Mouse (Mus musculus) heart, adult 18-20 months (tissue): ENCODE measurements at regions not wholly inside any gene's neighbourhood (a gene's known extent, or its start where the extent isn't known, plus 50 kb on each side); places are given as distances from the start of the nearest gene placed in this dataset.

Source experiments
- DNase-seq, 2 experiments: peaks; one replicate each; pipeline ENCODE4 v3.0.0; 2021 to 2022; ENCODE audit warnings: mixed read lengths in 1 of 2

DNA sequence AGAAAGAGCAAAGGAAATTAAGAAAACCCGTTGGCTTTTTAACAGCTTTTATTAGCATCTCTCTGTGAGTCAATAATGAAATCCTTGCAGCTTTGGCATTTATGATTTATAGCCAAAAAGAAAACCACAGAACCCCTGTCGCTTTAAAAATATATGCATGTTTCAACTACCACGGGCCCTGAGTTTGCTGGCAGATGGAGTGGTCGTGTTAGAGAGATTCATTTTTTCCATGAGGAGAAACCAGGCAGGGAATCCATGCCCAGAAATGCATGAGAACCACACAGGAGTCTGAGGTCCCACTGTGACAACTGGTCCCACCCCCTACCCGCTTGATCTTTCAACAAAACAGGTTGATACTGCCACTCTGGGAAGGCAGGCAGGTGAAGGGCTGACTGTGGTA is 147.9 kb upstream of the Klf3 start:
- DNase-seq: no peak

DNA sequence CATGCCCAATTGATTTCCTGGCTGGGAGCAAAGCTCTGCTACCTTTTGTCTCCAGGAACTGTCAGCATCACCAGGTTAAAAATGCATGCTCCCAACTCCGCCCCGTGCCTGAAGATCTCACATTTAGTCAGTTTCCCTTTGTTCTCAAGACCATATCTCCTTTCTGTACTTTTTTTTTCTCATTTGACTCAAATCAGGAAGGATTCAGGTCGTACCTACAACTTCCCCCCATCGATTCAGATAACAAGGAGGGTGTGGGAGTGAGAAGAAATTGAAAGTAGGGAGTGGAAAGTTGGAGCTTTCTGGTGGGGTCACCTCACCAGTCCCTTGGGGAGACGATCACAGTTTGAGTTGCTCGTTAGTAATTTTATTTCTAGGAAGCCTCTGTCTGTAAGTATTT is 141.2 kb upstream of the Klf3 start:
- no peak for DNase-seq

DNA sequence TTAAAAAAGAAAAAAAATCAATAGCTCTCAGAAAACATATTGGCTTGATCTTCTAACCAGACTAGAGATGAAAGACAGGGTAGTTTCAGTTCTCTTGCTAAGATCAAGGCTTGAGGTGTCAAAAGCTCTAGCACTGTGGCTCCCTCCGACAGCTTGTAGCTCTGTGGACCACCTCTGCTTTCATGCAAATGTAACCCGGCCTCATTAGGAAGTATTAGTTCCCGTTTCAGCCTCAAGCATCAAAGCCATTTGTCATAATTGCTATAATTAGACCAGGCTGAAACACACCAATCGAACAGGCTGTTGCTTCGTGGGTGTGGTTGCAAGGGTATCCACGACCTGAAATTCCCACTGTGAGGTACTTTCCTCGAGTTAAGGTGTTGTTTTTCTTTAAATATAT is 140.7 kb upstream of the Klf3 start:
- no peak for DNase-seq

DNA sequence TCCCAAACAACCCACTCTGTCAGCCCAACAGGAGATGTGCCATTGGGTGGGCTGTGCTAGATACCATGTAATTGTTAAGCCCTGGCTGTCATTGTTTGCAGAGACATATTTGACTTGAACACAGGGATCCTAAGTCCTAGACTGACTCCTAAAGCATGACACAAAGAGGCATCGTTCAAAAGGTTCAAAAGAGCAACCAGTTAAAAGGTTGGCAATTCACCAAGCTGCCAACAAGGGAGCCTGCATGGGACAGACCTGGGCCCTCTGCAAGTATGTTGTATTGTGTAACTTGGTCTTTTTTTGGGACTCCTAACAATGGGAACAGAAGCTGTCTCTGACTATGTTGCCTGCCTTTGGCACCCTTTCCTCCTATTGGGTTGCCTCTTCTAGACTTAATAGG is 139.4 kb upstream of the Klf3 start:
- DNase-seq: no peak

DNA sequence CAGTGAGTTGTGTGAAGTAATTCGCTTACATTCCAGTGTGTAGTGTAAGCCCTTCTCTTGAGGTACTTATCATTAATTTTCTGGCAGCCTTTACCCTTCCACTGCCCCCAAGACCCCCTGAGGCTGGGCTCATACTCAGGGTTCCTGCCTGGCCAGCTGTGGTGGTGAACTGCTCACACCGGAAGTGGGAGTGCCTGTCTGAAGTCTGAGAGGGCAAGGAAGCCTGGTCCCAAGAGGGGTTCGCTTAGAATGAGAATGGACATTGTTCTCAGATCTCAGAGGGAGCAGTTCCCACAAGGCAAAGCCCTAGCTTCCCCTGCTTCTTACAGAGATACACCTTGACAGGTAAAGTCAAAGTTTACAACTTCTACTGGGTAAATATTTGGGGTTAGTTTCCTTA is 138.1 kb upstream of the Klf3 start:
- peak in 1 of 2 experiments; percentile 25 for DNase-seq

DNA sequence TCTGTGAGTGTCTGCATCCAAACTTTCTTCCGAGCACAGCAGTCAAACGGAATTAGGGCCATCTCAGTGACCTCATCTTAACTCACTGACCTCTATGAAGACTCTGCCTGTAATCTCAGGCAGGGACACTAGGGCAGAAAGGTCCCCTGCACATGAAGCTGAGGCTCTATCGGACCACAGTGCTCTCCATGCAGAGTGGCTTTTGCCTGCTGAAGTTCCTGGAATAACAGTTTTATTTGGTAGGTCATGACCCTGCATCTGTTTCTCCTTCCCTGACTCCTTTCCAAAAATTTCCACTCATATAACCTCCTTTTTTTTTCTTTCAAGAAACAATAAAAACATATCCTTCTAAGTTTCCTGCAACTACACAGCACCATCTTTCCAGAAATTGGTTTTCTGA is 136.9 kb upstream of the Klf3 start:
- peak; percentile 33 to 37 for DNase-seq

DNA sequence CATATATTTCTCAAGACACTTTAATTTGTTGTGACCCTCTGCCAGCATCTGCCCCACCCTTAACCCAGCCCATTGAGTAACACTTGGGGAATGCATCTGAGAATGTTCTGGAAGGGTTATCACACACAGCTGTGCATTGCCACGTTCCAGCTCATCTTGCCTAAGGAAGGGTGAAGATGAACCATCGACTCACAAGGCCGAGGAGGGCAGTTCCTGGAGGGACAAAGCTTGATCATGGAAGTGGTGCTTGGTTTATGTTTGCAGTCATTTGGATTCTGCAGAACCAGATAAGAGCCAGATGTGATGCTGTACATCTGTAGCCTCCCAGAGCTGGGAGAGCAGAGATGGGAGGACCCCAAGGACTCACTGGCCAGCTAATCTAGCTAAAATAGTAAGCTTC is 136.1 kb upstream of the Klf3 start:
- peak; percentile 51 to 54 for DNase-seq

DNA sequence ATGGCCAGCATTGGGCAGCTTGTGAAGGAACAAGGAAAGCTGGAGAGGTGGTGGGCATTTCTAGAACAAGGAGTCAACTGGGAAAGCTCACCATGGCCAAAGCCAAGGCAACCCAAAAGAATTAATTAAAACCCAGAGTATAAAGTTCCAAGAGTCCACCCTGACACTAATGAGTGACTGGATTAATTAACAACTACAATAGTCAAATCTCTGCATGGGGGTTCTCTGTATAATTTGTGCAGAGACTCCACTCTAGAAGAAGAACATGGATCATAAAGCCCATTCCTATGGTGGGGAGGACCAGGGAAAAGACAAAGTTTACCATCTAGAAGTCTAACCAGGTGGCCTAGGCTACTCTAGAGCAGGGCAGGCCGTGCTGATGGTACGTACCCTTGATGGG is 129.3 kb upstream of the Klf3 start:
- DNase-seq: no peak

DNA sequence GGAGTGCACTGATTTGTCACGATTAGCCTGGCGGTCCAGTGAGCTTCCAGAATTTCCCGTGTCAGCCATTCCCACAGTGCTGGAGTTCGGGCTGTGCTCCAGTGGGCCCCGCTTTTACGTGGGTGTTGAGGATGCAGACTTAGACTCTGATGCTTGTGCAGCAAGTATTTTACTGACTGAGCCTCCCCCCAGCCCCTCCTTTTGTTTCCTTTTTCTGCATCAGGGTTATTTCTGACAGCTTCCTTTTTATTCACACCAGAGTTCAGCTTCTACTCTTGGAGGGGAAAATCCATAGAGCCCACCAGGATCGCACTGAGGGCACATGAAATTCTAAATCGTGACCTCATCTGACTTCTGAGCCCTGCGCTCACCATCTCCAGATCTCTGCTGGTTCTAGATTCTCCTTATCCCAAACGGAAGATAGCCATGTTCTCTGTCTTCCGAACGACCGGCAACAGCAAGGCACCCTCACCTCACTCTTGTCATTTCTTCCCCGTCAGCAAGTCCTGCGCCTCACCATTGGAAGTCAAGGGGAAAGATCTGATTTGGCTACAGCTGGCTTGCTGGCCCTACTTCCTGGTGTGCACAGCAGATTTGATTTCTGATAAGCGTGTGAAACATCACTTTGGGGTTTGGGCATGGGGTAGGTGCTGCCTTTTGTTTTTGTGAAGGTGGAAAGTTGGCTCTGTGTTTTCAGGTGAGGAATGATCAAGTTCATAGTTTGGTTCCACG is 126.8 kb upstream of the Klf3 start:
- no peak for DNase-seq

DNA sequence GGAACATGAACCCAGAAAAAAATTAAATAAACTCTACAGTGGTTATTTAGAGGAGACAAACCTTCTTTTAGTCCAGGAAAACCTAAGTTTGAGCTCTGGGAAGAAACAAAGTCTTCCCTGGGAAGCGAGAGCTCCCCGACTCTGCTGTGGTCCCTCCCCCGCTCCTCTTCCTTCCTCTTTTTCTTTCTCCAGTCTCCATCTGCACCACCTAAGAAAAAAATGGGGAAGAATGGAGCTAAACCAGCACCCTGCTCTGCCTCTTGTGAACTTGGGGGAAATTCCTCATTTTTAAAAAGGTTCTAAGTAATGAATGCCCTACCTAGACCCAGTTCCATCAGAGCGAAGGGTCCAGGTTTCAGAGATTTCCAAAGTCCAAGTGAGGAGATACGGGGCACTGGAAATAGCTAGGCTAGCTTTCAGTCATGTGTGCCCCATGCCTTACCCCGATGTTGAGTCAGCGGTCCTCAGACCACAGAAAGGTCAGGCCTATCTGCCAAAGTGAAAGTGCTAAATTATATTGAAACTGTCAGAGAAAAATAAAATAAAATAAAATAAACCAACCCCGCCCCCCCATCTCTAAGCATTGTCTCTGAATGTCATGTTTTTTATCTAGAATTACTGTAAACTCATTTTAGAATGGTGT is 126.1 kb upstream of the Klf3 start:
- DNase-seq: peak in 1 of 2 experiments; percentile 37

DNA sequence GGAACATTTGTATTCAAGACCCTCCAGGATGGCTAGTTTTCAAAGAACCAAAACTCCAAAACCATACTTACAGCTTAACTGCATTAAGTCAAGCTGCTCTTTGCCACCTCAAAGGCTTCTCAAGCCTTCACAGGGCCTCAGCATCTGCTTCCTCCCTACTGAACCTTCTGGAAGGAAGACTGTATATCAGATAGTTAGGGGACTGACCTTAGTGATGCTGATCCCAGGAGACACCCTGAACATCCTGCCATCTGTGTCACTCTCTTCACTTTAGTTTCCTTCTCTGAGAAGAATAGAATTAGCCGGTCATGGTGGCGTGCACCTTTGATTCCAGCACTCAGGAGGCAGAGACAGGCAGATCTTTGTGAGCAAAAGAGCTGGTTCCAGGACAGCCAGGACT is 124.5 kb upstream of the Klf3 start:
- DNase-seq: no peak

DNA sequence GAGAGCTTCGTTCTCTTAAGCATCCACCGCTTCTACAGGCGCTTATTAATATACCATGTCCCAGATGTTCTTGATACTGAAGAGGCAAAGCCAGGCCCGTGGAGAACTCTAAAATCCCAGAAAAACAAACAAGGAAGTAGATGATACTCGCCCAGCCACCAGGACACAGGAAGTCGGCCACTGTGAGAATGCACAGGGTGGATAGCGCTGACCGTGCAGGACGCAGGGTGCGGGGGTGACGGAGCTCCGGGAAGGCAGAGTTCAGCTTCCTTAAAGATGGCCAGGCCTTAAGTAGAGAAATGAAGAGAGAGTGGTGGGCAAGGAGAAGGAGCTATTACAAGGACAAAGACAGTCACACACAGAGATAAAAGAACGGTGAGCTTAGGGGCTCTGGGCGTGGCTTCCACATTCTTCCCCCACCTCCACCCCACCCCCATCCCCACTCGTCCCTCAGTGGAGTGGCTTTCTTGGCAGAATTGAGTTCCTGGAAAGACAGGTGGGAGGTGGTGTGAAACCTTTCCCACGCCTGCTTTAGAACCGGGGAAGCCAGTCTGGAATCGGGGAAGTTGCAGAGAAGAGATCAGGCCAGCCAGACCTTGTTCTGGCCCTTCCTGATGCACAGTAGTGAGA is 123.1 kb upstream of the Klf3 start:
- peak; percentile 43 to 77 for DNase-seq

DNA sequence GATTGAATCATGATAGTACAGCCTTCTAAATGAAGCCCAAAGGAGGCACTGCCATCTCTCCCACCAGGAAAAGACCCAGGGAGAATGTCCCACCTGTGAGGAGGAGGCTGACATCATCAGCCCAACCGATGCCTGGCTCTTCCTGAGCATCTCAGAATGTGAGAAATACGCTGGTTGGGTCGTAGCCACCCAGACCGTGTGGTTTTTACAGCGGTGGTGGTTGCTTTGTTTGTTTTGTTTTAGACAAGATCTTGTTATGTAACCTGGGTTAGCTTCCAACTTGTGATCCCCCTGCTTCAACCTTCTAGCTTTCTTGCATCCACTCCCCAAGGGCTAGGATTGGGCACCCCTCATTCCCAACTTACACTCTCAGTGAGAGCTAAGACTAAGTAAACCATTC is 122.0 kb upstream of the Klf3 start:
- no peak for DNase-seq

DNA sequence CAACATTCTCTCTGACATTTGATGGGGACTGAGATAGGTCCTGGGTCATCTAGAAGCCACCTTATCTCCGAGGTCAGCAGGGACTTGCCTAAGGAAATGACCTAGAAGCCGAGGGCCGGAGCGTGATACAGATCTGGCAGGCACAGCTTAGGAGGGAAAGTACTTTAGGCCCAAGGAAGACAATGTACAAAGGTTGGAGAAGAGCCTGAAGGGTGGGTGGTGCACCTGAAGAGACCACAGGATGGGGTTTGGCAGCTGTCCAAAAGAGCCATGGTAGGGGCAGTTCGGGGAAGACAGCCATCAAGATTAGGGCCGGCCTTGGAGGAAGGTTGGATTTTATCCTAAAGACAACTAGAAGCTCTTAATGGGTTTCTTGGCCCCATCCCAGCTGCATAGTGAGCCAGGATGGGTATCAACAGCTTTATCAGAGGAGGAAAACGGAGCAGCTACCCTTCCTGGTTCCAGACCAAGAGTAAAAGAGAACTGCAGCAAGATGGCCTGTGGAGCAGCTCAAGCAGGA is 120.8 kb upstream of the Klf3 start:
- DNase-seq: peak; percentile 56 to 78

DNA sequence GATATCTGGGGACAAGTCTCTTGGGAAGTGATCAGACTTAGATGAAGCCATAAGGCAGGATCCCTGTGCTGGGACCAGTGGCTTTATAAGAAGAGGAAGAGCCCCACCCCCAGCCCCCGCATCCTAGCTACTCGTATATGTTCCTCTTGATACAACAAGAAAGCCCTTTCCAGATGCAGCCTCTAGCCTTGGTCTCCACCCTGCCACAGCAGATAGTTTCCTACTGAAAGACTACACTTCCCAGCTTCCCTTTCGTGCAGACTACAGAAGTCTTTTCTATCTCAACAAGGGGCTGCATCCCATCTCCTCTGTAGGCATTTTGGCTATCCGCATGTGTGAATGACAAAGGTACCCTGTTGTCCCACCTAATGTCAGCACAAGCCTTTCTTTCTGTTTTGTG is 119.8 kb upstream of the Klf3 start:
- no peak for DNase-seq

DNA sequence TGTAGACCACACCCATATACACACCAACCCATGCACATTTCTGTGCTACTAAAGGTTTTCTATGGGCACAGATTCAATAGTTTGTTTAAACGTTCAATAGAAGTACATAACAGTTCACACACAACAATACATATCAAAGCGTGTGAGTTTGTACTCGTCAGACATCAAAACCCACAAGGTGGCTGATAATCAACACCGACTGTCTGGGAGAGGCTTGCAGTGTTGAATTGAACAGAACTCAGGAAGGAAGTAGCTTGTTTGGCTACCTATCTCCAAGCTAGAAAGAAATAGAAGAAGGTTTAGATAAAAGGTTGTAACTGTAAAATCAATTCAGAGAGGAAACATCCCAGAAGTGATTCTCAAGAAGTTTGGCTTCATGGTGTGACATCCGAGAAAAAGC is 118.9 kb upstream of the Klf3 start:
- no peak for DNase-seq

DNA sequence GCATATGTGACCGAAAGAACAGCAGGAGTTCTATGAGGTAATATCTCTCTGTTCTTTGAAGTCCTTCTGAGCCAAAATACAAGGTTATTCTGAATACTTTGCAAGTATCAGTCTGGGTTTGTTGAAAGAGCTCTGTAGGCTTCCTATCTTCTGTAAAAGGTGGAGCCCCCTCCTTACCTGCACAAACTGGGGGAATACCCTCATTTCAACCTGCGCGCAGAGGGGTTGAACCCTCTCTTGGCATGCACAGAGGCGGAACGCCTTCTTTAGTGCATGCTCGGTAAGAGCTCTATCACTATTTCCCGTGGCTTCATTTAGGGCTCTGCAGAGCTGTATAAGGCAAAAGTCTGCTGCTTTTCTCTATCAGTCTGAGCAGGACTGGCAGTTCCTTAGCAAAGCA is 113.0 kb upstream of the Klf3 start:
- DNase-seq: no peak

DNA sequence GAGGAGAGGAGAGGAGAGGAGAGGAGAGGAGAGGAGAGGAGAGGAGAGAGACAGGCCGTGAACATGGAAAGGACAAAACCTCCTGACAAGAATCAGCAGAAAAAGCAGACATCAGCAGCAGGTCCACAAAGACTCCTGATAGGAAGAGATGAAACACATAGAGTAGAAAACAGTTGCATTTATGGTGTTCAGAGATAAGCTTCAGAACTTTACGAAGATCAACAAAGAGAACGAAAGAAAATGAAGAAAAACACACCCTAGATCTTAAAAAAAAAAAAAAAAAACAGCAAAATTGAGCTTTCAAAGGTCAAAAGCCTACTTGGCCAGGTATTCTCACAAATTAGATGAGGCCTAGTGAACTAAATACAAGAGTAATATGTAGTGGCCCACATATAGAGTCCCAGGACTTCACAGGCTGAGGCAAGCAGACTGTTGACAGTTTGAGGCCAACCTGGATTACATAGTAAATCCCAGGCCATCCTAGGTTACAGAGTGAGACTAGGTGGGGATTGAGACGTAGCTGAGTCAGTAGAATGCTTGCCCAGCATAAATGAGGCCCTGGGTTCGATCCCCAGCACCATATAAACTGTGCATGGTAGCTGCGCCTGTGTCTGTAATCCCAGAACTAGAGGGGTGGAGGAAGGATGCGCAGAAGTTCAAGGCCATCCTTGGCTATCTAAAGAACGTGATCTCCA is 111.6 kb upstream of the Klf3 start:
- DNase-seq: no peak

DNA sequence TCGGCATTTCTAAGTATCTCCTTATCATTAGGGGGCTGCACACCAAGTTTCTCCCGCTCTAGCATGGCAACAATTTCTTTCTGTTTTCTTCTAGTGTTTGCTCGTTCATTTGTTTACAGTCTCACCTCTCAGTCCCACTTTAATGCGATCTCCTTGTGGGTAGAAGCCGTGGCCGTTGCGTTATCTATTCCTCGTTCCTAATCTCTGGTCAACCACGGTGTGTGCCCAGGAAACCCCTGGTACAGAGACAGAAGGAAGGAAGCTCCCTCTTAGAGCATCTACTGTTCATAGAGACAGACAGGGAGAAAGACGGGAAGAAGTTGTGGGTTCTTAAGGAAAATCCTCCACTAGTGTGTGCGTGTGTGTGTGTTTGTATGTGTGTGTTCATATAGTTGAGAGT is 110.9 kb upstream of the Klf3 start:
- DNase-seq: no peak

DNA sequence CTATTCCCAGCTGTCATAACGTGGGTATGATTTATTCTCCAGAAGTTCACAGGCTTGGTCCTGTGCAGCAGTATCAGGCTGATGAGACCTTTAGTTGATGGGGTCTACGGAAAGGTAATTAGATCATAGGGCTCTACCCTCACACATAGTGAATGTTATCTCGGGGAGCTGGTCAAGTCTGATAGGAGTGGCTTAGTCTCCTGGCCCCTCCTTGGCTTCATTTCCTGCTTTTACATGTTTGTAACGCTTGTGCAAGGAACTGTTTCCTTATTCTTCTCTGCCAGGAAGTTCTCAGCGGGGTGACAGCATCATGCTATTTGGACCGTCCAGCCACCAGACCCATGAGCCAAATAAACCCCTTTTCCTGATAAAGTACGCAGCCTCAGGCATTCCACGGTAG is 109.6 kb upstream of the Klf3 start:
- DNase-seq: no peak

DNA sequence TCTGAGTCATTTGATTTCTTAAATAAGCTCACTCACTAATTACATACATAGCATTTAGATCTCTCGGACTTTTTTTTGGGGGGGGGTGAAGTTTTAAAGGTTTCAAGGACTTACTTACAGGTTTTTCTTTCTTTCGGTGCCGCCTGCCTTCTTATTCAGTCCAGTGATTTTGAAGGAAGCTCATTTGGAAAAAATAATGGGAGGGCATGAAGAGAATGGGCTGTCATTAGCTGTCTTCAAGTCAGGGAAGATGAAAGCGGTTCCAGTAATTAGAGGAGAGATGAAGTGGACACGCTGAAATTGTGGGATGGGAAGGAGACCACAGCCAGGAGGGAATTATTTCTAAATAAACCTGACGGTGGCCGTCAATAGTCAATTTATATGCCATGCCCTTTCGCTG is 108.6 kb upstream of the Klf3 start:
- DNase-seq: no peak

DNA sequence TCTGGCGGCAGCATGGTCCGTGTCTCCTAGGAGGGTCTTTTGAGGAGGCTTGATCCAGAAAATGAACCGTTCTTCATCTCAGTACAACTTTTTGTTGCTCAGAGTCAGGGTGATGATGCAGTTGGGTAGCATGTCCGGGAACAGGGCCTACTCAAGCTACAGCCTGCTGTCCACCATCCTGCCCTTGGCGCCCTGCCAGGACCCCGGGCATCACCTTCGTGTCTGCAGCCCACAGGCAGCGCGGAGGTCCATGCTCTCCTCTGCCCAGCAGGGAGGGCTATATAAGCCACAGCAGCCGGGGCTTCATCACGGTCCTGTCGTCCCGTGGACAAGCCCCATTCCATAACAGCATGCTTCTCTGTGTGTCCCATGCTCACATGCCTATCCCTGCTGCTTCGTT is 107.1 kb upstream of the Klf3 start:
- no peak for DNase-seq

DNA sequence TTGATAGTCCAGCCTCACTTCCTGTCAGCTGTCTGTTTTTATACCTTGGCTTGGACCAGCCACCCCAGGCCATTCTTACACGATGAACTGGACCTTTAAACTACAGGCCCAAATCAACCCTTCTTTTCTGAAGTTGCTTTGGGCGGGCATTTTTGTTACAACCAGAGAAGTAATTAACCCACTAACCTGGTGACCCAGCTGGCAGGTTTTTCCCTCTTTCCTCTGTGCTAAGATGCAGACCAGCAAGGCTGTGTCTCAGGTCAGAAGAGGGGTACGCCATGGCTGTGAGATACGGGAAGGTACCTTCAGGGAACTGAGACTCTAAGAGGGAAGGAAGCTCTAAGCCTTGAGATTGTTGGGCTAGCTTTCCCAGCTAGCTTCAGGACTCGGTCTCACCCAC is 105.7 kb upstream of the Klf3 start:
- DNase-seq: no peak
